Mouse (Mus musculus): ENCODE results near the gene Creb3l4. TPM values are rescaled to one million over a fixed set of nuclear protein-coding genes. Genes with fewer than 3 reads are reported as not detected.
A peak's percentile ranks its signal among the peaks of the same experiment; 100 is the strongest.
"Not testable (repeated sequence)": the region's sequence is repeated elsewhere in the genome, so short reads cannot be mapped to it uniquely, and the experiment has no call there.

The Creb3l4 gene
- total RNA-seq, 4 experiments from 2014 or later, result 0.38 to 0.81 TPM; not detected in 2

- DNase-seq (ENCODE audit: low spot score), result peak; percentile 90
Measured at GRCm38 (mm10) chr3:90265034-90265931, 22.0 kb upstream of the Creb3l4 start, which contains the start of gene Dennd4b. Dennd4b (plus strand) TSS chr3:90265185.

GRCm38 (mm10) chr3:90264687-90265033 is 21.3 kb upstream of the Creb3l4 start:
- no peak for DNase-seq (ENCODE audit: low spot score)

GRCm38 (mm10) chr3:90263121-90263771 is 19.9 kb upstream of the Creb3l4 start:
- no peak for DNase-seq (ENCODE audit: low spot score)

- no peak for DNase-seq (ENCODE audit: low spot score)
Measured at GRCm38 (mm10) chr3:90258521-90258920, 15.2 kb upstream of the Creb3l4 start.

GRCm38 (mm10) chr3:90256731-90257530 is 13.6 kb upstream of the Creb3l4 start:
- DNase-seq (ENCODE audit: low spot score), result no peak

- no peak for DNase-seq (ENCODE audit: low spot score)
Measured at GRCm38 (mm10) chr3:90255784-90256353, 12.6 kb upstream of the Creb3l4 start.

GRCm38 (mm10) chr3:90255194-90255565 is 11.9 kb upstream of the Creb3l4 start:
- no peak for DNase-seq (ENCODE audit: low spot score)

- DNase-seq (ENCODE audit: low spot score), result no peak
Measured at GRCm38 (mm10) chr3:90254419-90255193, 11.3 kb upstream of the Creb3l4 start.

GRCm38 (mm10) chr3:90253653-90254418 is 10.5 kb upstream of the Creb3l4 start, which contains the start of gene Crtc2:
Crtc2 (plus strand) TSS chr3:90254163.
- peak; percentile 98 for DNase-seq (ENCODE audit: low spot score)

GRCm38 (mm10) chr3:90253174-90253573 is 9.9 kb upstream of the Creb3l4 start:
- not testable (repeated sequence) for DNase-seq (ENCODE audit: low spot score)

GRCm38 (mm10) chr3:90252659-90253058 is 9.3 kb upstream of the Creb3l4 start:
- DNase-seq (ENCODE audit: low spot score), result not testable (repeated sequence)

GRCm38 (mm10) chr3:90251731-90252226 is 8.5 kb upstream of the Creb3l4 start:
- not testable (repeated sequence) for DNase-seq (ENCODE audit: low spot score)

- no peak for DNase-seq (ENCODE audit: low spot score)
Measured at GRCm38 (mm10) chr3:90250791-90251190, 7.5 kb upstream of the Creb3l4 start.

- peak; percentile 55 for DNase-seq (ENCODE audit: low spot score)
Measured at GRCm38 (mm10) chr3:90248746-90249100, 5.4 kb upstream of the Creb3l4 start.

- peak; percentile 96 for DNase-seq (ENCODE audit: low spot score)
Measured at GRCm38 (mm10) chr3:90247960-90248745, 4.8 kb upstream of the Creb3l4 start, which contains the start of gene Slc39a1. Slc39a1 (plus strand) TSS chr3:90248172.

GRCm38 (mm10) chr3:90247630-90247959 is 4.3 kb upstream of the Creb3l4 start:
- no peak for DNase-seq (ENCODE audit: low spot score)

- DNase-seq (ENCODE audit: low spot score), result no peak
Measured at GRCm38 (mm10) chr3:90245406-90245805, 2.1 kb upstream of the Creb3l4 start.

GRCm38 (mm10) chr3:90241669-90242358 is 1.5 kb downstream of the Creb3l4 start:
- no peak for DNase-seq (ENCODE audit: low spot score)

GRCm38 (mm10) chr3:90241251-90241650 is 2.1 kb downstream of the Creb3l4 start:
- no peak for DNase-seq (ENCODE audit: low spot score)

Measured in heart, adult 8-10 months (tissue).